ENCODE assay signal across 13 mouse cellular contexts in genomic region chr5:25181004-25181531, GRCm38 (mm10). TPM values are rescaled to one million over a fixed set of nuclear protein-coding genes. Genes with fewer than 3 reads are reported as not detected.
DNase-seq lines count a peak whose midpoint lies in the region; ATAC-seq lines count a peak whose summit lies in the region.
"Had no signal": no experiment of that assay in that cellular context is flagged by ENCODE, and none has a peak within 500 bp of the region (broad histone marks: within the 10 kb centered on the region; RNA-seq: fewer than 3 reads in every experiment).

Gene Galntl5 (plus strand): TSS chr5:25181460.

- no peak within 1 kb of the TSS for H3K4me2 ChIP-seq in kidney, embryonic 14.5 days (replicated peaks; ENCODE audit: low read depth, low read length)
- no peak within 1 kb of the TSS for H3K4me2 ChIP-seq in intestine, embryonic 16.5 days (ENCODE audit: low read depth, low read length)
- H3K4me2 ChIP-seq: embryonic facial prominence, embryonic 15.5 days; heart, embryonic 13.5 days had no signal

- no peak within 1 kb of the TSS for H3K4me3 ChIP-seq in kidney, embryonic 14.5 days (ENCODE audit: low read length)
- H3K4me3 ChIP-seq in intestine, embryonic 16.5 days (ENCODE audit: low read length), result no peak within 1 kb of the TSS
- H3K4me3 ChIP-seq: embryonic facial prominence, embryonic 15.5 days; heart, embryonic 13.5 days had no signal

- DNase-seq in kidney, adult 18-20 months, result peak; percentile 16
- DNase-seq in adrenal gland, adult 8-10 months, result peak; percentile 15
- peak; percentile 37 for DNase-seq in lung, postnatal 36 days
- no peak for DNase-seq in ovary, postnatal 14 days (ENCODE audit: low spot score)
- DNase-seq: cerebellum, adult 11-12 months had no signal

- H3K27ac ChIP-seq in kidney, embryonic 14.5 days (ENCODE audit: low read depth, low read length), result no peak within 1 kb of the TSS
- H3K27ac ChIP-seq in intestine, embryonic 16.5 days (ENCODE audit: low read length), result no peak within 1 kb of the TSS
- H3K27ac ChIP-seq: embryonic facial prominence, embryonic 15.5 days; heart, embryonic 13.5 days had no signal

- no peak for ATAC-seq in kidney, embryonic 14.5 days (ENCODE audit: low FRiP score, low TSS enrichment)
- peak; percentile 53 to 56; a peak in 2 of 4 replicates for ATAC-seq in hematopoietic stem cell, adult 5-6 weeks (replicated peaks in 1 of 2; ENCODE audit: insufficient read depth in 1 of 2, low FRiP score in 2 of 2, low TSS enrichment in 1 of 2, low read depth in 1 of 2, poor library complexity in 2 of 2, severe bottlenecking in 2 of 2)
- ATAC-seq in intestine, embryonic 16.5 days, result no peak
- ATAC-seq: inflammation-experienced regulatory T-cells, adult 6 months had no signal

- no peak within 1 kb of the TSS for H3K9ac ChIP-seq in kidney, embryonic 14.5 days (ENCODE audit: low read depth, low read length)
- H3K9ac ChIP-seq in intestine, embryonic 16.5 days (ENCODE audit: low read depth, low read length), result no peak within 1 kb of the TSS
- H3K9ac ChIP-seq: embryonic facial prominence, embryonic 15.5 days; heart, embryonic 13.5 days had no signal

- H3K36me3 ChIP-seq in kidney, embryonic 14.5 days (ENCODE audit: control insufficient read depth, insufficient read depth, low read length), result no peaks in the 10 kb centered on the region
- H3K36me3 ChIP-seq in intestine, embryonic 16.5 days (ENCODE audit: control insufficient read depth, insufficient read depth, low read length), result no peaks in the 10 kb centered on the region
- H3K36me3 ChIP-seq: embryonic facial prominence, embryonic 15.5 days; heart, embryonic 13.5 days had no signal

- no peaks in the 10 kb centered on the region for H3K4me1 ChIP-seq in kidney, embryonic 14.5 days (ENCODE audit: control insufficient read depth, insufficient read depth, low read length)
- no peaks in the 10 kb centered on the region for H3K4me1 ChIP-seq in intestine, embryonic 16.5 days (ENCODE audit: control insufficient read depth, insufficient read depth, low read length)
- H3K4me1 ChIP-seq: embryonic facial prominence, embryonic 15.5 days had no signal

- no peaks in the 10 kb centered on the region for H3K9me3 ChIP-seq in kidney, embryonic 14.5 days (ENCODE audit: control insufficient read depth, low read length)
- H3K9me3 ChIP-seq in intestine, embryonic 16.5 days (ENCODE audit: control insufficient read depth, low read length), result no peaks in the 10 kb centered on the region
- H3K9me3 ChIP-seq: embryonic facial prominence, embryonic 15.5 days; heart, embryonic 13.5 days had no signal

- 94% methylated on average over 1 of the region's 1 CpGs for WGBS in kidney, embryonic 14.5 days
- 90% methylated on average over 1 of the region's 1 CpGs for WGBS in intestine, embryonic 16.5 days

- H3K27me3 ChIP-seq in kidney, embryonic 14.5 days (ENCODE audit: control insufficient read depth, insufficient read depth, low read length), result no peaks in the 10 kb centered on the region
- no peaks in the 10 kb centered on the region for H3K27me3 ChIP-seq in intestine, embryonic 16.5 days (replicated peaks; ENCODE audit: control insufficient read depth, insufficient read depth, low read length)
- H3K27me3 ChIP-seq: embryonic facial prominence, embryonic 15.5 days; heart, embryonic 13.5 days had no signal

RNA-seq across cellular contexts. Expression of gene Galntl5, which starts in this region (rescaled TPM):
- not detected in 2 replicates for polyA plus RNA-seq in kidney, embryonic 14.5 days (2014; fragmentation: Nextera tagmentation; extraction: Ambion mirVana)
- total RNA-seq in adrenal gland, adult 8-10 months (2022), result not detected
- not detected in 2 replicates for total RNA-seq in hematopoietic stem cell, adult 5-6 weeks (2017)
- not detected in 2 replicates for polyA plus RNA-seq in intestine, embryonic 16.5 days (2015; fragmentation: Nextera tagmentation; extraction: Ambion mirVana)
- total RNA-seq: left cerebral cortex, postnatal 25 days had no signal
- polyA plus RNA-seq: embryonic facial prominence, embryonic 15.5 days; heart, embryonic 13.5 days; inflammation-experienced regulatory T-cells, adult 6 months; stomach, embryonic 14.5 days had no signal

Comparison
In these comparisons a context has a peak if more than half of its experiments do, and no peak if none do; other contexts are left out.
1. Peak in DNase-seq in adrenal gland, adult 8-10 months; RNA of the gene not detected or under 1 TPM.
2. Peak in ATAC-seq in hematopoietic stem cell, adult 5-6 weeks; RNA of the gene not detected or under 1 TPM.